Mouse (Mus musculus) megakaryocyte, embryonic 14.5 days (primary cell): ENCODE measurements around the gene Sept9.

Source experiments
- FLI1 ChIP-seq: IDR thresholded peaks from 2 replicates; pipeline ENCODE4 v1.6.1; 2012; ENCODE audit warnings: low read length, inconsistent platforms, mixed read lengths
- GATA1 ChIP-seq: IDR thresholded peaks from 3 replicates; pipeline ENCODE4 v1.6.1; 2012; ENCODE audit warnings: mixed read lengths, low read length, inconsistent platforms, borderline replicate concordance

GRCm38 (mm10) chr11:117256088-117256487 lies 56.6 kb downstream of the Sept9 start:
- TF ChIP-seq GATA1 (no peak), FLI1 (no peak)
